Mouse (Mus musculus) embryonic stem cell, embryonic (primary cell): ENCODE results near the gene Myo6.

Experiments used
- CTCF ChIA-PET, 4 experiments: fragments of 300-600 bp in 2 of 4; fragments of 350-600 bp in 2 of 4; sonication (Branson Sonifier 250); formaldehyde crosslinking; loops; one replicate each; lab custom pipeline; 2022; ENCODE audit warnings: inconsistent platforms in 2 of 4; lab: Charles Lee
- POLR2A ChIA-PET, 4 experiments: fragments of 300-600 bp in 2 of 4; fragments of 350-600 bp in 2 of 4; sonication (Branson Sonifier 250); formaldehyde crosslinking; loops; one replicate each; lab custom pipeline; 2022; ENCODE audit warnings: antibody characterized with exemption in 4 of 4, inconsistent platforms in 1 of 4; lab: Charles Lee

The Myo6 gene

GRCm38 (mm10) chr9:80176696-80177478 is 12.1 kb downstream of the Myo6 start:
- ChIA-PET CTCF (no interaction called here), POLR2A (interaction anchor here in 1 of 4 experiments (2.0 kb wide), 1 partner anchor 11 kb away, joined by 7 read pairs; no protein-coding TSS in a partner anchor)

DNA sequence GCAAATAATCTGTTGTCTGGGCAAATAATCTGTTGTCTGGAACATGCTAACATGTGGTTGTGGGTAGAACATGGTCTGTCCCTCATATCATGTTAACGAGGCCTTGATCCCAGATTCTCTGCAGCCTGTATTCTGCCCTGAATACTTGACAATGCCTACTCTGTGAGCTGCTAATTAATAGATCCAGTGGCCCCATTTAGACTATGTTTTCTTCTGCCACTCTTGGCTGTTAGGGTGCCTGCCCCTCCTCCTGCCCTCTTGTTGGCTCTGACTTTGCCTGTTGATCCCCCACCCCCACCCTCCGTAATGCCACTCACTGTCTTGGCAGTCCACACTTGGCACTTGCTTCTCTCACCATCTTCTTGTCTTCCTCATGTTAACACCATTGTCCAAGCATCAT is 13.8 kb downstream of the Myo6 start:
- ChIA-PET POLR2A (interaction anchor here in 1 of 4 experiments (1.6 kb wide), 1 partner anchor 13 kb away, joined by 5 read pairs; the partner anchor contains the start of gene Myo6), CTCF (interaction anchor here in 1 of 4 experiments (0.6 kb wide), 1 partner anchor 284 kb away, joined by 3 read pairs; no protein-coding TSS in a partner anchor)

DNA sequence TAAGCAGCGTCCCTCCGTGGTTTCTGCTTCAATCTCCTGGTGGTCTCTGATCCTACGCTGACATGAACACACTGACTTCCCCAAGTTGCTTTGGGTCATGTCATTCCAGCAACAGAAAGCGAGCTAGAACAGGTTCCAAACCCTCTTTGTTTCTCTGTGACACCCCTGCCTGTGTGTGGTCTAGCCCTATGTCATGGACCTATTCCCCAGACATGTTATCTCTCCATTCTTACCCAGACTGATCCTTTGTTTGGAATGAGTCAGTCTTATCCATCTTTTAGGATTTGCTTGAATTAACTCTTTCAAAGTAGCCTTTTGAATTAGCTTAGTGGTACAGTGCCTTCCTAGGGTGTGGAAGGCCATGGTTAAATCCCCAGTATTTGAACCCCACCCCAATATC is 14.9 kb downstream of the Myo6 start:
- POLR2A ChIA-PET = interaction anchor here in 2 of 4 experiments (1.2 to 1.6 kb wide), 3 partner anchors 13 to 14 kb away, joined by 3 to 5 read pairs (median 4); partner anchors contain the start of gene Myo6 (in 1 of the 2)
- CTCF ChIA-PET = no interaction called here

DNA sequence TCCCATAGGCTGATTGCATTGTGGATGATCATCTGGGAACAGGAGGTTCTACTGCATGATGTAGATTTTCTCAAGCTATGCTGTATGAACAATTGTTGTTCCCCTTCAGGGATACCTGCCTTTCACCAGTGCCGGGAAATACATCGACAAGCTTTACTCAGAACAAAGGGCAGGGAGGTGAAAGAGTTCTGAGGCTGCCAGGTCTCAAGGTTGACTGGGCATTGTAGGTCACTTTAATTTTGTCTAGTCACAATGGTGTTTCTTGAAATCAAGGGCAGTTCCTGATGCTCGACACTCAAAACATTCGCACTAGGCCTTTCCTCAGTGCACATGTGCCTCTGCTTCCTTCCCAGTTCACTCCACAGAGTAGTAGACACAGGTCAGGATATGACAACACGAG is 15.9 kb downstream of the Myo6 start:
- ChIA-PET POLR2A (interaction anchor here in 2 of 4 experiments (0.9 to 1.7 kb wide), 4 partner anchors 12 to 34 kb away, joined by 3 to 4 read pairs (median 4); partner anchors contain the start of gene Myo6 (in 1 of the 2)), CTCF (no interaction called here)

DNA sequence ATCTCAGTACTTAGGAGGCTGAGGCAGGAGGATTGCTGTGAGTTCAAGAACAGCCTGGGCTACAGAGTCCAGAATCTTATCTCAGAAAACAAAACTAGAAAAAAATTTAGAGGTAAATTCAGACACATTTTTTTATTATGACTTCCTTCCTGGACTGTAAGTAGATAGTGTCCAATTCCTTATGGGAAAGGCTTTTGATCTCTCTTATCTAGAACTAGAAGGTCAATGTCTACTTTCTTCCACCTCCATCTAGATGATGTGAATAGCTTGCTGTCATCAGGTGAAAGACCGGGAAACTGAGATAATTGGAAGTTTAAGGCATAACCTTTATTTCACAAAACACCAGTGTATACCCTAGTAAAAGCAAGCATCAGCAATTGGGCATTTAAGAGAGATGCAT is 16.9 kb downstream of the Myo6 start:
- ChIA-PET CTCF (interaction anchor here in 1 of 4 experiments (0.6 kb wide), 1 partner anchor 240 kb away, joined by 4 read pairs; no protein-coding TSS in a partner anchor), POLR2A (interaction anchor here in 2 of 4 experiments (1.2 to 1.7 kb wide), 3 partner anchors 11 to 35 kb away, joined by 3 to 4 read pairs (median 3); partner anchors contain the start of gene Myo6 (in 1 of the 2))

- ChIA-PET POLR2A (no interaction called here), CTCF (no interaction called here)
These were observed 19.3 kb downstream of the Myo6 start for GRCm38 (mm10) chr9:80184138-80184537.

GRCm38 (mm10) chr9:80185737-80186136 is 20.9 kb downstream of the Myo6 start:
- ChIA-PET POLR2A (interaction anchor here in 1 of 4 experiments (0.8 kb wide), 1 partner anchor 20 kb away, joined by 3 read pairs; no protein-coding TSS in a partner anchor), CTCF (no interaction called here)

DNA sequence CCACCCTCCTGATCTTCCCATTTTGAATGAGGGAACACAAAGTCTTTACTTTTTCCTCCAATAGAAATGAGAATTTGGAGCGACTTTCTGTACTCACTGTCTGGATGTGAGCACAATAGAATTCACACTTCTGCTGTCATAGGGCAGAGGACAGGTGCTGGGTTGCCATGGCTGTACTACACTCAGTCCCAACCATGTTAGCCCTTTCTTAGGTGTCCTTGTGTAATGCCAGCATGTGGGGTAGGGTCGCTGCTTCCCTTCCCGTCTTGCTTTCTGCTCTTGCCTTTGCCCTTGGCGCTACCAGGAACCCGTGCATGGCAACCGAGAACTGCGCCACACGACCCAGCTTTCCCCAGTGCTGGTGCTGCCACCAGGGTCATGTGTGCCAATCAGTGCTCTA is 21.9 kb downstream of the Myo6 start:
- POLR2A ChIA-PET = no interaction called here
- CTCF ChIA-PET = no interaction called here

GRCm38 (mm10) chr9:80188324-80188893 is 23.6 kb downstream of the Myo6 start:
- POLR2A ChIA-PET = interaction anchor here in 2 of 4 experiments (0.8 to 1.4 kb wide), 2 partner anchors 14 to 23 kb away, joined by 3 read pairs; no protein-coding TSS in a partner anchor
- CTCF ChIA-PET = no interaction called here

DNA sequence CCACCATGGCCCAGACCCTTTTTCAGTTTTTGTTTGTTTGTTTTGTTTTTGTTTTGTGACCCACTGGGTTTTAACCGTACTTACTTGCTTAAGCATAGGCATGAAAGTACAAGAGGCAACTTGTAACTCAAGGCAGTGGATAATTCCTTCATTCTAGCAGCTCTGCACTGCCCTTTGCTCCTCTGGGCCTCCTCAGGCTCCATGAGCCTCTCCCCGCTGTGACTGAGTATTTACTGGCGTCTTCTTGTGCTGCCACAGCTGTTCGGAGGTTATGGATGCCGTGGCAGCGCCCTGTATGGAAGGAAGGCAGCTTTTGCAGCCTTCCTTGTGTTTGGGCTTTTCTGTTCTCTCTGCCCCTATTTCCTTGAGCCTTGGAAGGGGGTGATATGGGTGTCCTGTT is 26.4 kb downstream of the Myo6 start:
- ChIA-PET CTCF (no interaction called here), POLR2A (interaction anchor here in 1 of 4 experiments (0.7 to 1.8 kb wide), 2 partner anchors 11 to 26 kb away, joined by 4 read pairs; partner anchors contain the start of gene Myo6)

GRCm38 (mm10) chr9:80192324-80192723 is 27.5 kb downstream of the Myo6 start:
- ChIA-PET POLR2A (interaction anchor here in 1 of 4 experiments (1.2 to 1.3 kb wide), 2 partner anchors 10 to 12 kb away, joined by 3 to 4 read pairs; no protein-coding TSS in a partner anchor), CTCF (no interaction called here)

GRCm38 (mm10) chr9:80194446-80194845 is 29.6 kb downstream of the Myo6 start:
- POLR2A ChIA-PET = no interaction called here
- CTCF ChIA-PET = no interaction called here

GRCm38 (mm10) chr9:80196161-80196560 is 31.3 kb downstream of the Myo6 start:
- ChIA-PET CTCF (no interaction called here), POLR2A (no interaction called here)

- POLR2A ChIA-PET = no interaction called here
- CTCF ChIA-PET = interaction anchor here in 1 of 4 experiments (0.6 kb wide), 1 partner anchor 194 kb away, joined by 3 read pairs; no protein-coding TSS in a partner anchor
These were observed 32.4 kb downstream of the Myo6 start for GRCm38 (mm10) chr9:80197233-80197632.

GRCm38 (mm10) chr9:80200855-80201254 is 36.0 kb downstream of the Myo6 start:
- ChIA-PET CTCF (no interaction called here), POLR2A (interaction anchor here in 2 of 4 experiments (0.7 to 1.4 kb wide), 4 partner anchors 11 to 123 kb away, joined by 3 to 4 read pairs (median 3); no protein-coding TSS in a partner anchor)

DNA sequence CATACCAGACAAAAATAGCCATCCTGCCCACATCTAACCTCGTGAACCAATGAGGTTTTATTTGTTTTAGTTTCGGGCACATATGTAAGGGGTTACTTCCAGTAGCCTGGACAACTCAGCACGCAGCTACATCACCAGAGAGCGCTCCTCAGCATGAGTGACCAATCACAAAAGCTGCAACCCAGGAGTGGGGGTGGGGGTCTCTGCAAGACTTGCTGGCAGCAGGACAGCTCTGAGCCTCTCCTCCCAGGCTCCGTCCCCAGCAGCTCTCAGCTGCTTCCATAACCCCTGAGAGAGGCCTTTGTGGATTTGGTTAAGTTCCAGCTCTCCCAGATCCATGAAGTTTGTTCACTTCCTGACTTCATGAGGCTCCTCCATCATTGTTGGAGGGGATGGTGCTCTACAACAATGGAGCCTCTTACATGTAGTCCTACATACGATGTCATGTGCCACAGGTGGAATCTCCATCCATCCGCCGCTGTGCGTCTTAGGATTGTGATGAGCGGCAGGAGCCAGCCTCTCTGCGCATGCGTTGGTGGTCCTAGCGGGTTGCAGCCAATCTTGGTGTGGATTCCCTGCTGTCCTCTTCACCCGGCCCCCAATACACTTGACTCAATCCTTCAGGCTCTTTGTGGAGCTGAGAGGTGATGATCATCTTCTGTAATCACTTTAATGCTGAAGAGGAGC is 37.7 kb downstream of the Myo6 start:
- POLR2A ChIA-PET = interaction anchor here in 3 of 4 experiments (0.5 to 1.4 kb wide), 7 partner anchors 11 to 124 kb away, joined by 3 to 4 read pairs (median 3); no protein-coding TSS in a partner anchor

GRCm38 (mm10) chr9:80208681-80209080 is 43.9 kb downstream of the Myo6 start:
- ChIA-PET CTCF (interaction anchor here in 1 of 4 experiments (0.6 kb wide), 1 partner anchor 92 kb away, joined by 5 read pairs; no protein-coding TSS in a partner anchor), POLR2A (interaction anchor here in 2 of 4 experiments (0.8 to 1.2 kb wide), 2 partner anchors 43 to 128 kb away, joined by 3 to 7 read pairs; partner anchors contain the start of gene Myo6 (in 1 of the 2))

More for the DNA sequence above, 37.7 kb downstream of the Myo6 start:
- CTCF ChIA-PET = no interaction called here

- CTCF ChIA-PET = no interaction called here
These were observed 44.6 kb downstream of the Myo6 start for GRCm38 (mm10) chr9:80209459-80209858.

More at GRCm38 (mm10) chr9:80209459-80209858, 44.6 kb downstream of the Myo6 start:
- POLR2A ChIA-PET = interaction anchor here in 2 of 4 experiments (0.7 to 1.2 kb wide), 4 partner anchors 44 to 1209 kb away, joined by 3 to 7 read pairs (median 3); partner anchors contain the start of gene Myo6 (in 1 of the 2)
